Mouse (Mus musculus): ENCODE results near the gene Tjp1.

DNA sequence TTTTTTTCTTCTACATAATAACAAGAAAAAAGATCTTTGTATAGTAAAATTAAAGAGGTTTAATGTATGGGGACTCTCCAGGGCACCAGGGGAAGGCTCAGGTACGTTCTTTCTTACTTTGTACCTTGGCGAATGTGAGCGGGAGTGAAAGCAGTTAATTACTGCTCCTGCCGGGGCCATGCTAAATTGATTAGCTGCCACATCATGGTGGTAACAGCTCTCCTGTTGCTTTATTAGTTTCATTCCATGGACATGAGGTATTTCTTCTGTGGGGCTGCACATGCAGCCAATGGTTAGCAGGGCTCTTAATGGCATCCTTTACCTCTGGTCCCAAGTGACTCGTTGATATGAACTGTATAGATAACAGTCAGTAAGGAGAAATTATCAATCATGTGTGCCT is 18.2 kb upstream of the Tjp1 start:
- TF ChIP-seq CTCF (conservative IDR thresholded peaks at IDR 0.05; ENCODE audit: insufficient read depth, insufficient read length, low read depth, low read length) (no peak), POLR2A (IDR thresholded peaks at IDR 0.05; ENCODE audit: low read depth, low read length) (no peak)
